Mouse (Mus musculus) thymus, adult 18-20 months (tissue): ENCODE results near the gene Aaas.
"Not testable (repeated sequence)": the region's sequence is repeated elsewhere in the genome, so short reads cannot be mapped to it uniquely, and the experiment has no call there.

Experiments used
- DNase-seq, 2 experiments: peaks; one replicate each; pipeline ENCODE4 v3.0.0; 2022; ENCODE audit warnings: mixed read lengths in 2 of 2

Aaas gene

GRCm38 (mm10) chr15:102356501-102357325 is 6.1 kb upstream of the Aaas start:
- no peak for DNase-seq

- no peak for DNase-seq
Observed at GRCm38 (mm10) chr15:102355871-102356441, 5.4 kb upstream of the Aaas start.

GRCm38 (mm10) chr15:102355134-102355870 is 4.7 kb upstream of the Aaas start:
- DNase-seq = no peak

- no peak for DNase-seq
Observed at GRCm38 (mm10) chr15:102353986-102354385, 3.4 kb upstream of the Aaas start.

GRCm38 (mm10) chr15:102352177-102352576 is 1.6 kb upstream of the Aaas start:
- DNase-seq = no peak

- no peak for DNase-seq
Observed at GRCm38 (mm10) chr15:102350942-102351291, 346 bp upstream of the Aaas start.

- DNase-seq = no peak
Observed at GRCm38 (mm10) chr15:102346444-102346843, 4.1 kb downstream of the Aaas start.

- DNase-seq = no peak
Observed at GRCm38 (mm10) chr15:102344490-102344889, 6.1 kb downstream of the Aaas start.

- DNase-seq = no peak
Observed at GRCm38 (mm10) chr15:102341580-102341979, 9.0 kb downstream of the Aaas start.

GRCm38 (mm10) chr15:102339612-102340011 is 11.0 kb downstream of the Aaas start:
- no peak for DNase-seq

GRCm38 (mm10) chr15:102336946-102337345 is 13.6 kb downstream of the Aaas start:
- DNase-seq = no peak

- not testable (repeated sequence) for DNase-seq
Observed at GRCm38 (mm10) chr15:102335925-102336324, 14.6 kb downstream of the Aaas start.

- DNase-seq = no peak
Observed at GRCm38 (mm10) chr15:102335254-102335653, 15.3 kb downstream of the Aaas start.

GRCm38 (mm10) chr15:102331610-102332015 is 19.0 kb downstream of the Aaas start, which contains the start of gene Myg1:
TSS of gene Myg1 (plus strand) at chr15:102331709.
- peak; percentile 72 to 78 for DNase-seq

- no peak for DNase-seq
Observed at GRCm38 (mm10) chr15:102326892-102327291, 23.7 kb downstream of the Aaas start.

- DNase-seq = peak; percentile 65 to 73
Observed at GRCm38 (mm10) chr15:102326022-102326576, 24.5 kb downstream of the Aaas start, which contains the start of gene Pfdn5. TSS of gene Pfdn5 (plus strand) at chr15:102326116.

GRCm38 (mm10) chr15:102324654-102325473 is 25.7 kb downstream of the Aaas start:
- DNase-seq = no peak

- peak in 1 of 2 experiments; percentile 26 for DNase-seq
Observed at GRCm38 (mm10) chr15:102316263-102316662, 34.3 kb downstream of the Aaas start.

- DNase-seq = no peak
Observed at GRCm38 (mm10) chr15:102315292-102315691, 35.3 kb downstream of the Aaas start.

GRCm38 (mm10) chr15:102311489-102311888 is 39.1 kb downstream of the Aaas start:
- DNase-seq = no peak

GRCm38 (mm10) chr15:102310074-102310845 is 40.3 kb downstream of the Aaas start:
- no peak for DNase-seq
